Mouse (Mus musculus): ENCODE measurements around the gene Dars2. TPM values are rescaled to one million over a fixed set of nuclear protein-coding genes. Genes with fewer than 3 reads are reported as not detected.

Gene Dars2
- polyA plus RNA-seq, 1 experiment from 2014 or later = 28.5 TPM

GRCm38 (mm10) chr1:161037026-161037425 is 33.4 kb downstream of the Dars2 start:
- Histone ChIP-seq H3K9ac (ENCODE audit: low read depth, low read length) (peak overlapping the region; percentile 94; the same call in 1 of the 2 replicates), H3K4me3 (ENCODE audit: low read length) (peak overlapping the region; percentile 79), H3K9me3 (ENCODE audit: control insufficient read depth, low read length) (no peaks in the 10 kb centered on the region), H3K27me3 (replicated peaks; ENCODE audit: control insufficient read depth, insufficient read depth, low read length) (no peaks in the 10 kb centered on the region), H3K4me2 (ENCODE audit: low read length) (peak overlapping the region; percentile 78), H3K27ac (ENCODE audit: low read depth, low read length) (no peak overlapping the region), H3K4me1 (ENCODE audit: control insufficient read depth, insufficient read depth, low read depth, low read length) (peaks cover 28% of the 10 kb centered on the region), H3K36me3 (ENCODE audit: control insufficient read depth, insufficient read depth, low read length) (peaks cover 20% of the 10 kb centered on the region)
- WGBS = 3% methylated on average over 1 of the region's 1 CpGs
- ATAC-seq = no peak

GRCm38 (mm10) chr1:161036411-161036841 is 34.0 kb downstream of the Dars2 start:
- H3K4me3 ChIP-seq (ENCODE audit: low read length) = peak overlapping the region; percentile 79
- no peaks in the 10 kb centered on the region for H3K27me3 ChIP-seq (replicated peaks; ENCODE audit: control insufficient read depth, insufficient read depth, low read length)
- H3K9ac ChIP-seq (ENCODE audit: low read depth, low read length) = peak overlapping the region; percentile 94
- H3K27ac ChIP-seq (ENCODE audit: low read depth, low read length) = peak overlapping the region; percentile 94
- no peaks in the 10 kb centered on the region for H3K9me3 ChIP-seq (ENCODE audit: control insufficient read depth, low read length)
- H3K4me1 ChIP-seq (ENCODE audit: control insufficient read depth, insufficient read depth, low read depth, low read length) = peaks cover 28% of the 10 kb centered on the region
- peaks cover 18% of the 10 kb centered on the region for H3K36me3 ChIP-seq (ENCODE audit: control insufficient read depth, insufficient read depth, low read length)
- WGBS = under 1% methylated on average over 5 of the region's 5 CpGs
- no peak for ATAC-seq
- H3K4me2 ChIP-seq (ENCODE audit: low read length) = peak overlapping the region; percentile 78

- Histone ChIP-seq H3K27ac (ENCODE audit: low read depth, low read length) (peak overlapping the region; percentile 94), H3K36me3 (ENCODE audit: control insufficient read depth, insufficient read depth, low read length) (peaks cover 22% of the 10 kb centered on the region), H3K9ac (ENCODE audit: low read depth, low read length) (peak overlapping the region; percentile 94), H3K27me3 (replicated peaks; ENCODE audit: control insufficient read depth, insufficient read depth, low read length) (no peaks in the 10 kb centered on the region), H3K4me2 (ENCODE audit: low read length) (peak overlapping the region; percentile 78), H3K4me3 (ENCODE audit: low read length) (peak overlapping the region; percentile 79), H3K4me1 (ENCODE audit: control insufficient read depth, insufficient read depth, low read depth, low read length) (peaks cover 28% of the 10 kb centered on the region), H3K9me3 (ENCODE audit: control insufficient read depth, low read length) (no peaks in the 10 kb centered on the region)
- 0% methylated on average over 6 of the region's 6 CpGs for WGBS
- ATAC-seq = no peak
Measured at GRCm38 (mm10) chr1:161035786-161036404, 34.6 kb downstream of the Dars2 start.

GRCm38 (mm10) chr1:161035281-161035785 is 35.1 kb downstream of the Dars2 start:
- H3K27ac ChIP-seq (ENCODE audit: low read depth, low read length) = peak overlapping the region; percentile 94
- ATAC-seq = peak; percentile 49
- peaks cover 28% of the 10 kb centered on the region for H3K4me1 ChIP-seq (ENCODE audit: control insufficient read depth, insufficient read depth, low read depth, low read length)
- H3K9me3 ChIP-seq (ENCODE audit: control insufficient read depth, low read length) = no peaks in the 10 kb centered on the region
- peak overlapping the region; percentile 78 for H3K4me2 ChIP-seq (ENCODE audit: low read length)
- H3K27me3 ChIP-seq (replicated peaks; ENCODE audit: control insufficient read depth, insufficient read depth, low read length) = no peaks in the 10 kb centered on the region
- H3K9ac ChIP-seq (ENCODE audit: low read depth, low read length) = peak overlapping the region; percentile 94
- H3K4me3 ChIP-seq (ENCODE audit: low read length) = peak overlapping the region; percentile 79
- H3K36me3 ChIP-seq (ENCODE audit: control insufficient read depth, insufficient read depth, low read length) = peaks cover 22% of the 10 kb centered on the region
- WGBS = under 1% methylated on average over 14 of the region's 14 CpGs

GRCm38 (mm10) chr1:161034435-161035280 is 35.8 kb downstream of the Dars2 start, which contains the start of gene Zbtb37:
TSS of gene Zbtb37 (minus strand) at chr1:161034849.
- H3K27ac ChIP-seq (ENCODE audit: low read depth, low read length) = peak within 1 kb of the TSS; percentile 94
- WGBS = under 1% methylated on average over 54 of the region's 76 CpGs
- H3K9ac ChIP-seq (ENCODE audit: low read depth, low read length) = peak within 1 kb of the TSS; percentile 97
- peak within 1 kb of the TSS; percentile 79 for H3K4me3 ChIP-seq (ENCODE audit: low read length)
- peak; percentile 96 for ATAC-seq
- peak within 1 kb of the TSS; percentile 78 for H3K4me2 ChIP-seq (ENCODE audit: low read length)
- no peaks in the 10 kb centered on the region for H3K9me3 ChIP-seq (ENCODE audit: control insufficient read depth, low read length)
- H3K36me3 ChIP-seq (ENCODE audit: control insufficient read depth, insufficient read depth, low read length) = peaks cover 20% of the 10 kb centered on the region
- peaks cover 28% of the 10 kb centered on the region for H3K4me1 ChIP-seq (ENCODE audit: control insufficient read depth, insufficient read depth, low read depth, low read length)
- H3K27me3 ChIP-seq (replicated peaks; ENCODE audit: control insufficient read depth, insufficient read depth, low read length) = no peaks in the 10 kb centered on the region

GRCm38 (mm10) chr1:161033856-161034434 is 36.5 kb downstream of the Dars2 start:
- Histone ChIP-seq H3K9me3 (ENCODE audit: control insufficient read depth, low read length) (no peaks in the 10 kb centered on the region), H3K27ac (ENCODE audit: low read depth, low read length) (peak overlapping the region; percentile 94), H3K27me3 (replicated peaks; ENCODE audit: control insufficient read depth, insufficient read depth, low read length) (no peaks in the 10 kb centered on the region), H3K4me1 (ENCODE audit: control insufficient read depth, insufficient read depth, low read depth, low read length) (peaks cover 25% of the 10 kb centered on the region), H3K9ac (ENCODE audit: low read depth, low read length) (peak overlapping the region; percentile 97), H3K4me3 (ENCODE audit: low read length) (peak overlapping the region; percentile 79), H3K4me2 (ENCODE audit: low read length) (peak overlapping the region; percentile 66), H3K36me3 (ENCODE audit: control insufficient read depth, insufficient read depth, low read length) (peaks cover 16% of the 10 kb centered on the region)
- ATAC-seq = no peak
- 1% methylated on average over 21 of the region's 21 CpGs for WGBS

GRCm38 (mm10) chr1:161032345-161032744 is 38.1 kb downstream of the Dars2 start:
- WGBS = 94% methylated on average over 7 of the region's 7 CpGs
- H3K27ac ChIP-seq (ENCODE audit: low read depth, low read length) = no peak overlapping the region
- H3K4me1 ChIP-seq (ENCODE audit: control insufficient read depth, insufficient read depth, low read depth, low read length) = peaks cover 14% of the 10 kb centered on the region
- no peak overlapping the region for H3K4me3 ChIP-seq (ENCODE audit: low read length)
- no peaks in the 10 kb centered on the region for H3K27me3 ChIP-seq (replicated peaks; ENCODE audit: control insufficient read depth, insufficient read depth, low read length)
- H3K9me3 ChIP-seq (ENCODE audit: control insufficient read depth, low read length) = no peaks in the 10 kb centered on the region
- H3K36me3 ChIP-seq (ENCODE audit: control insufficient read depth, insufficient read depth, low read length) = peaks cover 8% of the 10 kb centered on the region
- no peak overlapping the region for H3K4me2 ChIP-seq (ENCODE audit: low read length)
- no peak for ATAC-seq
- H3K9ac ChIP-seq (ENCODE audit: low read depth, low read length) = no peak overlapping the region

- 95% methylated on average over 9 of the region's 9 CpGs for WGBS
- no peak for ATAC-seq
- H3K27me3 ChIP-seq (replicated peaks; ENCODE audit: control insufficient read depth, insufficient read depth, low read length) = no peaks in the 10 kb centered on the region
- no peaks in the 10 kb centered on the region for H3K9me3 ChIP-seq (ENCODE audit: control insufficient read depth, low read length)
- H3K9ac ChIP-seq (ENCODE audit: low read depth, low read length) = no peak overlapping the region
- no peak overlapping the region for H3K4me3 ChIP-seq (ENCODE audit: low read length)
- peaks cover 11% of the 10 kb centered on the region for H3K4me1 ChIP-seq (ENCODE audit: control insufficient read depth, insufficient read depth, low read depth, low read length)
- no peak overlapping the region for H3K4me2 ChIP-seq (ENCODE audit: low read length)
- no peak overlapping the region for H3K27ac ChIP-seq (ENCODE audit: low read depth, low read length)
- H3K36me3 ChIP-seq (ENCODE audit: control insufficient read depth, insufficient read depth, low read length) = peaks cover 8% of the 10 kb centered on the region
Measured at GRCm38 (mm10) chr1:161031881-161032280, 38.6 kb downstream of the Dars2 start.

GRCm38 (mm10) chr1:161030058-161030457 is 40.4 kb downstream of the Dars2 start:
- Histone ChIP-seq H3K9ac (ENCODE audit: low read depth, low read length) (no peak overlapping the region), H3K4me1 (ENCODE audit: control insufficient read depth, insufficient read depth, low read depth, low read length) (peaks cover 9% of the 10 kb centered on the region), H3K4me3 (ENCODE audit: low read length) (no peak overlapping the region), H3K27me3 (replicated peaks; ENCODE audit: control insufficient read depth, insufficient read depth, low read length) (no peaks in the 10 kb centered on the region), H3K27ac (ENCODE audit: low read depth, low read length) (no peak overlapping the region), H3K36me3 (ENCODE audit: control insufficient read depth, insufficient read depth, low read length) (peaks cover 10% of the 10 kb centered on the region), H3K9me3 (ENCODE audit: control insufficient read depth, low read length) (no peaks in the 10 kb centered on the region), H3K4me2 (ENCODE audit: low read length) (no peak overlapping the region)
- WGBS = 93% methylated on average over 3 of the region's 3 CpGs
- no peak for ATAC-seq
